Mouse (Mus musculus): ENCODE results near the gene Wipi2.

DNA sequence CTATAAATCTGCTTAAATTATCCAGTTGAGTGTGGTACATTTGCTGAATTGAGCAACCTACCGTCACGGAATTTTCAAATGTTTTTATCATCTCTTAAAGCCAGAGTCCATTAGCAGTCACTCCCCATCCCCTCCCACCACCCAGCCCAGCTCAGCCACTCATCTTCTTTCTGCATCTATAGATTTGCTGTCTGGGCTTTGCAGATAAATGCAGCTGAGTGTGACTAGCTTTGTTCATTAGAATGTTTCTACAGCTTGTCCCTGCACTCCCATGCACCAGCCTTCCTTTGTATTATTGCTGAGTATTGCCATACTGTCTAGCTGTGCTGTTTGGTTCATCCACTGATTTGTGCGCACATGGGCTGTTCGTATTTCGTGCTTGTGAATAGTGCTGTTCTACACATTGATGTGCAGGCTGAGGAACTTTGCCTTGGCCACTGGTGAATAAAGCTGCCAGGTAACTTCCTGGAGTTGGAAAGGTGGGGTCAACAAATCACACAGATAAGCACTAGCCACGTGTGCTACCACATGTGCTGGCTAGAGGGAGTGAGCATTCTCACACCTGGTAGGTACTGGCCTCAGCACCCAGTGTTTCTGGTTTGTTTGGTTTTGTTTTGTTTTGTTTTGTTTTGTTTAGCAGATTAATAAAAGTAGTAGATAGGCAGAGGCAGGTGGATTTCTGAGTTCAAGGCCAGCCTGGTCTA is 23.4 kb downstream of the Wipi2 start:
- TF ChIP-seq POLR2A (IDR thresholded peaks at IDR 0.05; ENCODE audit: low read depth, low read length) (no peak), CTCF (IDR thresholded peaks at IDR 0.05; ENCODE audit: extremely low read depth, insufficient read depth, insufficient read length, insufficient replicate concordance) (no peak)
